Mouse (Mus musculus) heart, postnatal 0 days (tissue): Measurements from ENCODE around the gene Trir.

Source experiments
- CTCF ChIP-seq: IDR thresholded peaks from 2 replicates; pipeline ENCODE4 v1.5.1; 2016; ENCODE audit warnings: antibody characterized with exemption, control low read depth, low read depth
- EP300 ChIP-seq: IDR thresholded peaks from 2 replicates; pipeline ENCODE4 v1.6.1; 2016; ENCODE audit warnings: antibody characterized with exemption, low read depth

DNA sequence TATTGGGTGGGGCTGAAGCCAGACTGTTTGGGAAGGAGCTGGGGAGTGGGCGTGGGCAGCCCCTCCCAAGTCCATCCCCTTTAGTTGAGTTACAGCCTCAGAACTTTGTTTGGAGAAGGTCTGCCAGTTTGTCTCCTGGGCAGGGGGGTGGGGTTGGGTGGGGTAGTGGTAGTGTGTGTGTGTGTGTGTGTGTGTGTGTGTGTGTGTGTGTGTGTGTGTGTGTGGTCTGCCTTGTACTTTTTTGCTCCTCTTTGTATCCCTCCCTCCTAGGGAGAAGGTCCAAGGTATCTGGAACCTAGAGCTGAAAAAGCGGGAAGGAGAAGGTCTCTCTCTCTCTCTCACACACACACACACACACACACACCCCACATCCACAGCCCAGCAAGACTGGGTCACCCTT, 12.2 kb upstream of the Trir start, which contains the start of gene Best2:
- TF ChIP-seq CTCF (no peak), EP300 (no peak)
